Mouse (Mus musculus) cortical plate, adult 2 months (tissue): ENCODE measurements around the gene Rab8a. TPM values are rescaled to one million over a fixed set of nuclear protein-coding genes. Genes with fewer than 3 reads are reported as not detected.
A peak's percentile ranks its signal among the peaks of the same experiment; 100 is the strongest.

ENCODE experiments used
- H3K27ac ChIP-seq: fragments of 200-500 bp; 2 replicates; pipeline ENCODE4 v1.5.1; 2012; ENCODE audit warnings: low read length, control low read depth, inconsistent platforms; ENCODE audit not compliant: insufficient read depth
- H3K4me1 ChIP-seq: fragments of 200-500 bp; 2 replicates; pipeline ENCODE4 v1.6.1; 2011; ENCODE audit warnings: low read length; ENCODE audit not compliant: control insufficient read depth, insufficient read depth
- H3K4me3 ChIP-seq: fragments of 200-500 bp; 2 replicates; pipeline ENCODE4 v1.5.1; 2011; ENCODE audit warnings: mild to moderate bottlenecking, low read length, control low read depth; ENCODE audit not compliant: insufficient read depth
- CTCF ChIP-seq: fragments of 200-500 bp; IDR thresholded peaks from 2 replicates; pipeline ENCODE4 v1.5.1; 2011; ENCODE audit warnings: mild to moderate bottlenecking, control low read depth, low read length; ENCODE audit not compliant: insufficient read depth; ENCODE audit errors: extremely low read depth
- POLR2A ChIP-seq: fragments of 200-500 bp; IDR thresholded peaks from 2 replicates; pipeline ENCODE4 v1.6.1; 2011; ENCODE audit warnings: mild to moderate bottlenecking, low read length, control low read depth; ENCODE audit not compliant: insufficient read depth; ENCODE audit errors: extremely low read depth
- polyA plus RNA-seq: library from polyadenylated mRNA; depleted of rRNA; stranded (reverse); fragments of >200 nt; gene quantifications from 2 replicates; pipeline ENCODE4 v1.2.3, GENCODE M21; 2012

Rab8a gene
- polyA plus RNA-seq, 1 experiment, result 58.6 TPM

DNA sequence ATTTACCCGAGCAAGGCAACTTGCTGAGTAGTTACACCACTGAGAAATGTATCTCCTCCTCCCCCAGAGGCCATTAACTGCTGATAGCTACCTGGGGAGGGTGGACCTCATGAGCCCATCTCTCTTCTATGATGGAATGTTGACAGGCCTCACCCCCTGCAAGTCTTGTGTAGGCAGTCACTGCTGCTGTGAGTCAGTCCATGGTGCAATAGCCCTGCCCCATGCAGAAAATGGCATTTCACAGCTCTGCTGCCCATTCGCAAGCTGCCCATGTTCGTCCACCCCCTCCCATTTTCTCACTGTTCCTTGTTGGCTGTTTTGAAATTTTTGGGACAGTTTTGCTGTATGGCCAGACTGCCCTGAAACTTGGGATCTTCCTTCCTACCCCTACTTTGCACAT is 15.5 kb upstream of the Rab8a start:
- H3K4me1 ChIP-seq, result no peaks in the 10 kb centered on the region
- no peak overlapping the region for H3K4me3 ChIP-seq
- no peak overlapping the region for H3K27ac ChIP-seq
- no peak for TF ChIP-seq POLR2A
- TF ChIP-seq CTCF, result no peak

DNA sequence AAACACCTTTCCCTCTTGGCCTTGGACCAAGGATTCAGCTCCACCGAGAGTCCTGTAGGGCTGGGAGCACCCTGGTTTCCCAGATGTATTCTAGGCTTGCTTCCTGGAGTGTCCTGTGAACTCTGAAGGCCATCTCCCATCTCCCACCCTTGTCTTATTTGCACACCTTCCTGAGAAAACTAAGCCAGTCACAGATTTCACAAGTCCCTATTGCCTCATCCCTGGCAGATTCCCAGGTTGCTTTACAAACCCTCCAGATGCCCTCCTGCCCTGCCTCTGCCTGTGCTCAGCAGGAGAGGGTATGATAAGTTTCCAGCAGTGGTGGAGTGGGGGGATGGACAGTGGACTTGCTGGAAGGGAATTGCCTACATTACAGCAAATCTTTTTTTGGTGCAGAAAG is 14.9 kb upstream of the Rab8a start:
- no peak overlapping the region for H3K4me3 ChIP-seq
- no peak for TF ChIP-seq POLR2A
- no peak for TF ChIP-seq CTCF
- H3K4me1 ChIP-seq, result no peaks in the 10 kb centered on the region
- H3K27ac ChIP-seq, result no peak overlapping the region

GRCm38 (mm10) chr8:72146556-72146955 is 14.4 kb upstream of the Rab8a start:
- Histone ChIP-seq H3K27ac (no peak overlapping the region), H3K4me1 (no peaks in the 10 kb centered on the region)
- TF ChIP-seq CTCF (no peak), POLR2A (no peak)

DNA sequence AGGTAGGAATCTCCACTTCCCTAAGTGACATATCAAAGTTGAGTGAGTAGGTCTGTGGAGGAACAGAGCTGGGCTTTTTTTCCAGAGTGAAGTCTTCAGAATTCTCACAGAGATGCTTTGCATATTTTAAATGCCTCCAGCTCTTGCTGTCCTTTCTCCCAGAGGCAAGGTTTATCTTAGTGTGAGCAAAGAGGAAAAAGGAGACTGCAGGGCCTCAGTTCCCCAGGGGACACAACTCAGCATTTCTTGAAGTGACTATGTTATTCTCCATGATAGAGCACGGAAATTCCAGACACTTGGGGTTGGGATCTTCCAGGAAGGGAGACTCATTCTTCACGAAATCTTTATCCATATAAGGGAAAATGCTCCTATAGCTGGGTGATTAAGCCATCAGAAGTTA is 13.7 kb upstream of the Rab8a start:
- no peak overlapping the region for H3K27ac ChIP-seq
- TF ChIP-seq POLR2A, result no peak
- no peak for TF ChIP-seq CTCF

More at GRCm38 (mm10) chr8:72146556-72146955, 14.4 kb upstream of the Rab8a start:
- no peak overlapping the region for H3K4me3 ChIP-seq

DNA sequence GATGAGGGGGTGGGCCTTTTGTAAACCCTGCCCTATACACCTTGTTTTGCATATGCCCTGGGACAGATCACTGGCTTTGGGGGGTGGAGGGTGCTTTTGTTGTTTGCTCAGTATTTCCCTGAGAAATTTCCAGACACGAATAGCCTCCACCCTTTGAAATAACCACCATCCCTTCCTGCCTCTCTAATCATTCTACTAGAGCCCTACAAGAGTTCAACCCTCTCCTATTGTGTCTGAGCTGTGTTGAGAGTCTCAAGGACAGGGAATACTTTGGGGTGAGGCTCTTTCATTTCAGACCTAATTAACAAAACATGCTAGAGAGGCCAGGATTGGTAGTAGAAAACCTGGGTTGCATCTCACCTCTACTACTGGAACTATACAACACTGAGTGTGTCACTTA is 11.9 kb upstream of the Rab8a start:
- Histone ChIP-seq H3K4me1 (no peaks in the 10 kb centered on the region), H3K4me3 (no peak overlapping the region), H3K27ac (no peak overlapping the region)
- TF ChIP-seq CTCF (no peak), POLR2A (no peak)

More for the DNA sequence above, 13.7 kb upstream of the Rab8a start:
- Histone ChIP-seq H3K4me1 (no peaks in the 10 kb centered on the region), H3K4me3 (no peak overlapping the region)

- Histone ChIP-seq H3K27ac (no peak overlapping the region), H3K4me1 (no peaks in the 10 kb centered on the region), H3K4me3 (no peak overlapping the region)
- TF ChIP-seq POLR2A, result no peak
- no peak for TF ChIP-seq CTCF
Observed at GRCm38 (mm10) chr8:72151418-72152078, 9.5 kb upstream of the Rab8a start.

GRCm38 (mm10) chr8:72153382-72153781 is 7.6 kb upstream of the Rab8a start:
- no peak overlapping the region for H3K4me3 ChIP-seq
- no peak overlapping the region for H3K27ac ChIP-seq
- H3K4me1 ChIP-seq, result no peaks in the 10 kb centered on the region
- TF ChIP-seq CTCF (no peak), POLR2A (no peak)

DNA sequence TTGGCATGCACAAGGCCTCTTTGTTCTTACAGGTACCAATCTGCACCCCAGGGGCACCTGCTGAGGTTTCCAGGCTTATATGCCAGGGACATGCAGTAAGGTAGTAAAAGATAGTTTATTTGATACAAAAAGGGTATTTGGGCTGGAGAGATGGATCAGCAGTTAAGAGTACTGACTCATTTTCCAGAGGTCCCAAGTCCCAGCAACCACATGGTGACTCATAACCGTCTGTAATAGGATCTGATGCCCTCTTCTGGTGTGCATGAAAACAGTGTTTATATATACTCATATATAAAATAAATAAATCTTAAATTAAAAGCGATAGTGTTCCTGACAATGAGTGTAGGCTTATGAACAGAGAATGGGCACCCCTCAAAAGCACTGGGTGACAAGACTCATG is 2.9 kb upstream of the Rab8a start:
- H3K4me3 ChIP-seq, result no peak overlapping the region
- H3K4me1 ChIP-seq, result peaks cover 5% of the 10 kb centered on the region
- H3K27ac ChIP-seq, result no peak overlapping the region
- TF ChIP-seq POLR2A (no peak), CTCF (no peak)

DNA sequence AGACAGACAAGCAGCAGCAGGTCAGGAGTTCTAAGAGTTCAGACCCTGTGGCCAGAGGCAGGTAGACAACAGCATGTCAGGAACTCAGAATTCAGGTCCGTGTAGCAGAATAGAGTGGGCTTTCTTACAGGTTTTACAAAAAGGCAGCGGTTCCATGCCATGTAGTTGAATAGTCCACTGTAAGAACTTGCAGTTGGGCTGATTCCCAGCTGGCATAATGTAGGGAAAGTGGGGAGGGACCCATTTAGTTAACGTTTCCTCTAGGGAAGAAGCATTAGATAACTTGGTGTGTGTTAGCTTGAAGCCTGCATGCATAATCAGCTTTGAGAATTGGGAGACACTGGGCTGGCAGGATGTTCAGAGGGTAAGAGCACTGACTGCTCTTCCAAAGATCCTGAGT is 2.3 kb upstream of the Rab8a start:
- TF ChIP-seq POLR2A (no peak), CTCF (no peak)
- no peak overlapping the region for H3K27ac ChIP-seq
- peaks cover 5% of the 10 kb centered on the region for H3K4me1 ChIP-seq
- H3K4me3 ChIP-seq, result no peak overlapping the region

GRCm38 (mm10) chr8:72160007-72160406 is 993 bp upstream of the Rab8a start:
- Histone ChIP-seq H3K4me1 (peaks cover 5% of the 10 kb centered on the region), H3K27ac (no peak overlapping the region), H3K4me3 (peak overlapping the region; percentile 46; the same call in 1 of the 2 replicates)
- TF ChIP-seq POLR2A (no peak), CTCF (no peak)

- H3K4me3 ChIP-seq, result peak overlapping the region; percentile 72; the same call in 1 of the 2 replicates
- TF ChIP-seq CTCF, result no peak
- H3K4me1 ChIP-seq, result peaks cover 5% of the 10 kb centered on the region
- H3K27ac ChIP-seq, result no peak overlapping the region
Observed at GRCm38 (mm10) chr8:72162821-72163220, 1.8 kb downstream of the Rab8a start.
